Mouse (Mus musculus): Measurements from ENCODE around the gene Sec14l4. TPM values are rescaled to one million over a fixed set of nuclear protein-coding genes. Genes with fewer than 3 reads are reported as not detected.
A peak's percentile ranks its signal among the peaks of the same experiment; 100 is the strongest.
"Not testable (repeated sequence)": the region's sequence is repeated elsewhere in the genome, so short reads cannot be mapped to it uniquely, and the experiment has no call there.

Sec14l4 gene
- total RNA-seq (2021) = 10 to 100 TPM; 10.6 to 17.1 TPM
- long read RNA-seq, experiment 1, partial matches to known transcripts = 0 of 4 reads
- long read RNA-seq, experiment 1, other reads (novel, unspliced or antisense) = 1 of 4 reads
- long read RNA-seq, experiment 2, partial matches to known transcripts = 0 of 2 reads
- long read RNA-seq, experiment 2, other reads (novel, unspliced or antisense) = 1 of 2 reads

- peak; percentile 66 for DNase-seq
Measured at GRCm38 (mm10) chr11:4031126-4031941, at the start of gene Sec14l4. Gene Sec14l4 (plus strand): TSS chr11:4031462.

GRCm38 (mm10) chr11:3981536-3981935, 49.7 kb upstream of the Sec14l4 start:
- DNase-seq = no peak

- DNase-seq = no peak
Measured at GRCm38 (mm10) chr11:3982275-3983209, 48.7 kb upstream of the Sec14l4 start.

GRCm38 (mm10) chr11:3983291-3983862, 47.9 kb upstream of the Sec14l4 start, which contains the start of gene Gal3st1:
Gene Gal3st1 (plus strand): TSS chr11:3983636.
- no peak for DNase-seq

DNA sequence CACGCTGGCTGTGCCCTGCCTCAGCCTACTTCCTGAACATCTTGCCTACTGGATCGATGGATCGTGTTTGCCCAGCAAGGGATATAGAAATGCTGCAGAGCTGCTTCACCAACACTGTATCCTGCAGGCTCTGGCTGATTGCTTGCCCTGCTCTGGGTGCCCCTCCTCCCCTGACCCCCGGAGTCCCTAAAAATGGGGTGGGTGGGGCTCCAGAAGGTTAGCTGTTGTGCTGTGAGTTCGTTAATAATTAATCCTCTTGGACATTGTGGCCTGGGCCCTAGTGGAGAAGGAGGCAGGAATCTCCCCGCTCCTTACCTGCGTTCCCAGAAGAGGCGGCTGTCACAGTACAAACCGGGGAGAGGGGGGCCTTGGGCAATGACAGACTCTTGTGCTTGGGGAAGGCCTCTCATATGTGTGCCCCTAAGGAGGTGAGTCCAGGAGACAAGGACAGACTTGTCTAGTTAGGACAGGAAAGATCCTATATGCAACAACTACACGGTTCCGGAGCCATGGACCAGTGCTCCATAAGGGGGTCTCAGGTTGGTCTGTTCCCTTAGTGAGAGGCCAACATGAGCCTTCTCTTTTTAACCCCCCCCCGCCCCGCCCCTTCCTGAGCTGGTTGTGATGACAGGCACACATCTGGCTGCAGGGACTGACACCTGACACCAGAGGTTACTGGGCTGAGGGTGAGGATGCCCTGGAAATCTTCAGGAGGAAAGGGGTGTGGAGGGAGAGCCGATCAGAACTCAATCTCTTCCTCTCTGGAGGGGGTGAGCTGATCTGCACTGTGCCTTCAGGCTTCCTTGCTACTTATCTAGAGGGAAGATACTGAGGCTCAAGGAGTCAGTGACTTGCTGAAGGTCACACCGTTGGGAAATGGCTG, 47.2 kb upstream of the Sec14l4 start:
- DNase-seq = no peak

DNA sequence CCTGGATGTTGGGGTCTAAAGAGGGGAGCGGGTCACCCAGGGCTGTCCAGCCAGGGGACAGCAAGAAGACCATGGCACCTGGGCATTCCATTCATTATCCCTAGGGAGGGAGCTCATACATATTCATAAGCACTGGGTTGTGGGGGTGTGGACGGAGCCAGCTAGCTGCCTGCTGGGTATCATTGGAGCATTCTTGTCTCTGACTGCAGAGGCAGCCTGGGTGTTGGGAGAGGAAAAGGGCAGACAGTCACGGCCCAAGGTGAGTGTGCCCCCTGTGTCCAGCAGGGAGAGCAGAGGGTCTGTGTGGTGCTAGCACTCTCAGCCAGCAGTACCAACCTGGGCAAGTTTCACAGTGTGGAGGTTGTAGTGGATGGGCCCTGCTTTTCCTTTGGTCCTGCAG, 41.5 kb upstream of the Sec14l4 start:
- no peak for DNase-seq

- no peak for DNase-seq
Measured at GRCm38 (mm10) chr11:3993132-3993531, 38.1 kb upstream of the Sec14l4 start.

DNA sequence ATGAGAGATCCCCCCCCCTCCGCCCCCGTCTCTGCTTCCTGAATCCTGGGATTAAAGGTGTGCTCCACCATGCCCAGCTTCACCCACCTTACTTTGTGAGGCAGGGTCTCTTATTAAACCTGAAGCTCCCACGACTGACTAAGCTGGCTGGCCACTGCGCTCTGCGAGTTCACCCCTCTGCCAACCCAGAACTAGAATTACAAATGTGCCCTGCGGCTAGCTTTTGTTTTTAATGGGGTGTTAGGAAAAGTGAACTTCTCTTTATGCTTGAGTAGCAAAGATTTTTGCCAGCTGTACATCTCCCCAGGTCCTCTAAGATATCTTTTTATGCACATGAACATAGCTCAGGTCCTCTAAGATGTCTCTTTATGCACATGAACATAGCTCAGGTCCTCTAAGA, 37.3 kb upstream of the Sec14l4 start:
- DNase-seq = no peak

DNA sequence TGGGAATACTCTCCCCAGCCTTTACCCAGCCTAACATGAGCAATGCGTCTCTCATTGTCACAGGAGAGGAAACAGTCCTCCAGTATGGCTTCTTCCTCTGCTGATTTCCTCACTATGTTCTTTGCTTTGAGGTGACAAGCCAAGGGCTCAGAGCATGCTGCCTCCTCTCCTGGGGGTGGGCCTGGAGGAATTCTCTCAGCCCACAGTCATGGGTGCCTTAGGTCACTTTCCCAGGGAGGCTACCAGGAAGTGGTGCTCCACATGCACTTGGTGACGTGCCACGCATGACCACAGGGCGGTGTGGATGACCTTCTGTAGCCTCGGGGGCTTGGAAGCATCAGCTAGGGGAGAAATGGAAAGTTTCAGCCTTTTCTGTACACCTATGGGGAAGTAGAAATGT, 35.8 kb upstream of the Sec14l4 start:
- no peak for DNase-seq

DNA sequence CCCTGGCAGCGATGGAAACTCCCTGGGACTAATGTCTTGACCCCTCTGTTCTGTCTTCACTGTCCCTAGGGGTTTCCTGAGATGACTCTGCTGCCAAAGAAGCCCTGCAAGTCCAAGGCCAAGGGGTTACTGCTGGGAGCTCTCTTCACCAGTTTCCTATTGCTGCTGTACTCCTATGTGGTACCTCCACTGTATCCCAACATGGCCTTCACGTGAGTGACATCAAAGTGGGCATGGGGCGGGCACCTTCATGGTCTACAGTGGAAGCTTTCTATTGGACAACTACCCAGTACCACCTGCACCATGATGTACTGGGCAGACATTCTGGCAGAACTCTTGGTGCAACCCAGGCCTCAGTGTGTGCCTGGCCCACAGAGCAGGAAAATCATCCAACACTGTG, 34.4 kb upstream of the Sec14l4 start:
- DNase-seq = no peak

DNA sequence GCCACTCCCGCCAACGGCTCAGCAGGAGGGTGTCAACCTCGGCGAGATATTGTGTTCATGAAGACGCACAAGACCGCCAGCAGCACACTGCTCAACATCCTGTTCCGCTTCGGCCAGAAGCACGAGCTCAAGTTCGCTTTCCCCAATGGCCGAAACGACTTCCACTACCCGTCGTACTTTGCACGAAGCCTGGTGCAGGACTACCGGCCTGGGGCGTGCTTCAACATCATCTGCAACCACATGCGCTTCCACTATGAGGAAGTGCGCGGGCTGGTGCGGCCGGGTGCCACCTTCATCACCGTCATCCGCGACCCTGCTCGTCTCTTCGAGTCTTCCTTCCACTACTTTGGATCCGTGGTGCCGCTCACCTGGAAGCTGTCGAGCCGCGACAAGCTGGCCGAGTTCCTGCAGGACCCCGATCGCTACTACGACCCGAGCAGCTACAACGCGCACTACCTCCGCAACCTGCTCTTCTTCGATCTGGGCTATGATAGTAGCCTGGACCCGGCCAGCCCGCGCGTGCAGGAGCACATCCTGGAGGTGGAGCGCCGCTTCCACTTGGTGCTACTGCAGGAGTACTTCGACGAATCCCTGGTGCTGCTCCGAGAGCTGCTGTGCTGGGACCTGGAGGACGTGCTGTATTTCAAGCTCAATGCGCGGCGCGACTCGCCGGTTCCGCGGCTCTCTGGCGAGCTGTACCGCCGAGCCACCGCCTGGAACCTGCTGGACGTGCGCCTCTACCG, 33.1 kb upstream of the Sec14l4 start:
- DNase-seq = peak; percentile 22

DNA sequence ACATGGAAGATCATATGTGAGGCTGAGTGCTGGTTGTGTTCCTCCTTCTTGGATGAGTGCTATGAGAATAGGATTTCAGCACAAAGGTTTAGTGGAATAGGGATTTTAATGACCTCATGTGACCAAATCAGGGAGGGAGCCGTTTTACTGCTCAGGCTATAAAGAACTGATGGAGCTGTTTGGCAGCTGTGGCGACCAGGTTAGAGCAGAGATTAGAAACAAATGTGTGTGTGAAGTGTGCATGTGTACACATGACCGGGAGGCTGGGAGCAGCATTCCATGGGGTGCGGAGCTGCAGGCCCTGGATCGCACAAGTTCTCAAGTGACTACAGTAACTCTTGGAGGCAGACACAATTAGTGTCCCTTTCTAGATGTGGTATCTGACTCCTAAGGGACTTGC, 31.7 kb upstream of the Sec14l4 start:
- no peak for DNase-seq

DNA sequence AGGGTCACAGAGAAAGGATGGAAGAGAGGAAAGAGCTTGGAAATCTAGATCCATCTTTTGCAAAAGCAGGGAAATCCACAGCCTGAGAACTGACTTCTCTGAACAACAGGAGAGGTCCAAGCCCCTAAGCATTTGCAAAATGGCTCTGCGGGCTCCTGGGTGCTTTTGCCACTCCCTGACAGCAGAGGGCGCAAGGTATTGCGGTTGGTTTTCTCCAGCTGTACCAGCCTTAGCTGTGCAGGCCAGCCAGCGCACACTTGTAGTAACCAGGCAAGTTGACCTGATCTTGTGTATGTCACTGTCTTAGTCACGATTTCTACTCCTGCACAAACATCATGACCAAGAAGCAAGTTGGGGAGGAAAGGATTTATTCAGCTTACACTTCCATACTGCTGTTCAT, 29.7 kb upstream of the Sec14l4 start:
- DNase-seq = peak; percentile 84

DNA sequence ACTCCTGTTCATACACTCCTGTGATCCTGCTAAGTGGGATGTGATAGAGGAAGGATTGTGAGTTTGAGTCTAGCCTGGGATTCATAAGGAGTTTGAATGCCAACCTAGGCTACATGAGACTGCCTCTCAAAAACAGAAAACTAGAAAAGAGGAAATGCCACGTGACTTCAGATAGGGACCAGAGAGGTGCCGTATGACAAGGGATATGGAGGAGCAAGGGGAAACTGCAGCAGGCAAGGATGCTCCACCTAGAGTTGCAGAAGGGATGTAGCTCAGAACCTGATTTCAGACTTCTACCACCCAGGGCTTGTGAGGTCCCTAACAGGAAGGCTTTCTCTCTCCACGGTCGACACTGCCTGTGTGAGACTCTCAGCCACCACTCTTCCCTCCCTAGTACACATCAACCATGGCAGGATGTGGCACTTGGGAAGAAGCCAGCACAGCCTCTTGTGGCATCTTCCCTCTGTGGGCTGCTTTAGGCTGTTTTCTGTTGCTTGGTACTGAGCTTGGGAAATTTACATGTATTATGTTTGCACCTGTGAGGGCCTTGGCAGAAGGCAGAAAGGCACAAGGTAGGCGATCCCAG, 25.9 kb upstream of the Sec14l4 start:
- no peak for DNase-seq

DNA sequence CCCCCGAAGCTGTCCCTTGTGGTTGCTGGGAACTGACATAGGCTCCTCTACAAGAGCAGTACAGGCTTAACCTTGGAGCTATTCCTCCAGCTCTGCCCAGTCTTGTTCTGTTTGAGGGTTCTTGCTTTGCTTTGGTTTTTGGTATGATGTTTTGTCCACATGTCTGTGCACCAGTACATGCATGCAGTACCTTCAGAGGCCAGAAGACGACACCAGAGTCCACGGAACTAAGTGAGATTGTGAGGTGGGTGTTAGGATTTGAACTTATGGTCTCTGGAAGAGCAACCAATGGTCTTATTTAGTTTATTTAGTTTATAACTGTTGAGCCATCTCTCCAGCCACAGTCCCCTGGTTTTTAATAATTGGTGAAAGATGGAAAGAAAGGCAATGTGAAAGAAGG, 24.8 kb upstream of the Sec14l4 start:
- no peak for DNase-seq

GRCm38 (mm10) chr11:4012616-4013015, 18.6 kb upstream of the Sec14l4 start:
- no peak for DNase-seq

- not testable (repeated sequence) for DNase-seq
Measured at GRCm38 (mm10) chr11:4015796-4016195, 15.5 kb upstream of the Sec14l4 start.

DNA sequence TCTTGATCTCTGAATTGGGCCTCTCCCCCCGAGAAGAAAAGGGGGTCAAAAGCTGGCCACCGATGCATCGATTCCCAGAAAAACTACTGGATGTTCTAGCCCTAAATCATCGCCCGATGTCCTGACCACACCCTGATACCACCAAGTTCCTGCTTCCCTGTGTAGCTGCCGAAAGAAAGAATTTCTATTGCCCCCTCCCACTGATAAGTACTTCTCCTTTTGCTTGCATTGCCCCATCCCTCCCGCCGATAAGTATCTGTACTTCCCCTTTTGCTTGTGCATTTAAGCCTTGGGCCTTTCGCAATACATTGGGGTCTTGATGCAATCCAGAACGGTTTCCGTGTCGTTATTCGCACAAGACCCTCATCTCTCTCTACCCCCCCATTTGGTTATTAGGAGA, 9.2 kb upstream of the Sec14l4 start:
- not testable (repeated sequence) for DNase-seq

- DNase-seq = no peak
Measured at GRCm38 (mm10) chr11:4023321-4023720, 7.9 kb upstream of the Sec14l4 start.

- no peak for DNase-seq
Measured at GRCm38 (mm10) chr11:4027066-4027465, 4.2 kb upstream of the Sec14l4 start.

Data from adrenal gland, postnatal 10 days (tissue).